Mouse (Mus musculus) Patski (cell line): ENCODE data around the gene Zic1. TPM values are rescaled to one million over a fixed set of nuclear protein-coding genes. Genes with fewer than 3 reads are reported as not detected.

Experiments
- ATAC-seq: fragments of 100-300 bp; one replicate; pipeline ENCODE4 v1.8.0; 2021
- CTCF ChIA-PET: fragments of 350-600 bp; sonication (Branson Sonifier 250); formaldehyde crosslinking; loops from one replicate; lab custom pipeline; 2022; ENCODE audit warnings: inconsistent platforms; lab: Charles Lee
- POLR2A ChIA-PET: fragments of 350-600 bp; sonication (Branson Sonifier 250); formaldehyde crosslinking; loops from one replicate; lab custom pipeline; 2022; ENCODE audit warnings: antibody characterized with exemption, inconsistent platforms; lab: Charles Lee
- DNase-seq: peaks from one replicate; pipeline ENCODE4 v3.0.0-alpha.2; 2011; ENCODE audit warnings: low read depth, low spot score
- H3K27me3 ChIP-seq: fragments of 371-371 bp; one replicate; pipeline ENCODE4 v1.5.1; 2021
- CTCF ChIP-seq: fragments of 100-300 bp; IDR thresholded peaks from one replicate; pipeline ENCODE4 v1.5.1; 2021
- in situ Hi-C: fragments of 300-500 bp; cut with MboI; formaldehyde crosslinking; loops from 3 replicates; pipeline ENCODE4 v1.11.1; 2018; ENCODE audit warnings: low pct_unique_long_range_greater_than_20kb, mixed read lengths
- polyA plus RNA-seq: library from polyadenylated mRNA; unstranded; gene quantifications from one replicate; pipeline ENCODE4 v1.2.3, GENCODE M21; 2021

Gene Zic1
- polyA plus RNA-seq, 1 experiment from 2014 or later, result not detected

GRCm38 (mm10) chr9:91377036-91377872, 11.6 kb upstream of the Zic1 start:
- TF ChIP-seq CTCF, result no peak
- ChIA-PET POLR2A (no interaction called here), CTCF (no interaction called here)
- H3K27me3 ChIP-seq, result peaks cover 66% of the 10 kb centered on the region
- no peak for DNase-seq
- no peak for ATAC-seq
- in situ Hi-C loops, result no loop called here

GRCm38 (mm10) chr9:91374665-91375064, 9.1 kb upstream of the Zic1 start:
- H3K27me3 ChIP-seq, result peaks cover 67% of the 10 kb centered on the region
- ChIA-PET POLR2A (no interaction called here), CTCF (no interaction called here)
- DNase-seq (no peak), ATAC-seq (no peak)
- TF ChIP-seq CTCF, result no peak
- in situ Hi-C loops, result no loop called here

GRCm38 (mm10) chr9:91373811-91374575, 8.4 kb upstream of the Zic1 start:
- ATAC-seq, result no peak
- H3K27me3 ChIP-seq, result peaks cover 66% of the 10 kb centered on the region
- TF ChIP-seq CTCF, result no peak
- DNase-seq, result no peak
- ChIA-PET CTCF (no interaction called here), POLR2A (no interaction called here)
- in situ Hi-C loops, result no loop called here

GRCm38 (mm10) chr9:91371608-91372007, 6.0 kb upstream of the Zic1 start:
- ChIA-PET CTCF (no interaction called here), POLR2A (no interaction called here)
- ATAC-seq, result no peak
- H3K27me3 ChIP-seq, result peaks cover 65% of the 10 kb centered on the region
- TF ChIP-seq CTCF, result no peak
- in situ Hi-C loops, result no loop called here
- DNase-seq, result no peak

- no peak for DNase-seq
- in situ Hi-C loops, result no loop called here
- no peak for TF ChIP-seq CTCF
- ATAC-seq, result no peak
- ChIA-PET POLR2A (no interaction called here), CTCF (no interaction called here)
- peaks cover 61% of the 10 kb centered on the region for H3K27me3 ChIP-seq
These were observed 5.4 kb upstream of the Zic1 start for GRCm38 (mm10) chr9:91371011-91371410.

GRCm38 (mm10) chr9:91370191-91370708, 4.6 kb upstream of the Zic1 start:
- DNase-seq (no peak), ATAC-seq (no peak)
- peaks cover 57% of the 10 kb centered on the region for H3K27me3 ChIP-seq
- in situ Hi-C loops, result no loop called here
- ChIA-PET CTCF (no interaction called here), POLR2A (no interaction called here)
- TF ChIP-seq CTCF, result no peak

GRCm38 (mm10) chr9:91369293-91369991, 3.8 kb upstream of the Zic1 start:
- POLR2A ChIA-PET, result no interaction called here
- peaks cover 62% of the 10 kb centered on the region for H3K27me3 ChIP-seq
- TF ChIP-seq CTCF, result no peak
- DNase-seq (no peak), ATAC-seq (no peak)
- CTCF ChIA-PET, result no interaction called here
- in situ Hi-C loops, result no loop called here

GRCm38 (mm10) chr9:91368946-91369292, 3.3 kb upstream of the Zic1 start:
- ChIA-PET POLR2A (no interaction called here), CTCF (no interaction called here)
- DNase-seq (no peak), ATAC-seq (no peak)
- H3K27me3 ChIP-seq, result peaks cover 62% of the 10 kb centered on the region
- no peak for TF ChIP-seq CTCF
- in situ Hi-C loops, result no loop called here

GRCm38 (mm10) chr9:91368150-91368549, 2.5 kb upstream of the Zic1 start:
- no peak for DNase-seq

GRCm38 (mm10) chr9:91366999-91367811, 1.6 kb upstream of the Zic1 start:
- CTCF ChIA-PET, result no interaction called here
- DNase-seq (no peak), ATAC-seq (no peak)
- POLR2A ChIA-PET, result no interaction called here
- in situ Hi-C loops, result no loop called here
- no peak for TF ChIP-seq CTCF
- peaks cover 59% of the 10 kb centered on the region for H3K27me3 ChIP-seq

More at GRCm38 (mm10) chr9:91368150-91368549, 2.5 kb upstream of the Zic1 start:
- no peak for ATAC-seq
- ChIA-PET POLR2A (no interaction called here), CTCF (no interaction called here)
- TF ChIP-seq CTCF, result no peak
- peaks cover 62% of the 10 kb centered on the region for H3K27me3 ChIP-seq
- in situ Hi-C loops, result no loop called here
